ENCODE assay signal across 8 mouse cellular contexts in genomic region chr16:33306633-33307070, GRCm38 (mm10). TPM values are rescaled to one million over a fixed set of nuclear protein-coding genes. Genes with fewer than 3 reads are reported as not detected.
A peak's percentile ranks its signal among the peaks of the same experiment; 100 is the strongest.
DNase-seq lines count a peak whose midpoint lies in the region; ATAC-seq and TF ChIP-seq lines count a peak whose summit lies in the region.

No protein-coding gene starts in this region.

- TF ChIP-seq CTCF in C2C12 (IDR thresholded peaks at IDR 0.05; ENCODE audit: control insufficient read depth, insufficient read depth, insufficient read length): peak; percentile 45

- no peaks in the 10 kb centered on the region for H3K79me3 ChIP-seq in C2C12 (ENCODE audit: low read depth)

- no peaks in the 10 kb centered on the region for H3K9me3 ChIP-seq in embryonic facial prominence, embryonic 11.5 days (replicated peaks; ENCODE audit: control insufficient read depth, low read length)
- no peaks in the 10 kb centered on the region for H3K9me3 ChIP-seq in heart, embryonic 14.5 days (ENCODE audit: control insufficient read depth, low read length)
- H3K9me3 ChIP-seq in liver, embryonic 15.5 days (replicated peaks): no peaks in the 10 kb centered on the region

- no peak for ATAC-seq in embryonic facial prominence, embryonic 11.5 days (replicated peaks; ENCODE audit: insufficient number of reproducible peaks, low FRiP score, low TSS enrichment, low read depth)
- no peak for ATAC-seq in heart, embryonic 14.5 days (ENCODE audit: insufficient number of reproducible peaks, insufficient read depth, low FRiP score, low read depth)
- no peak for ATAC-seq in liver, embryonic 15.5 days (ENCODE audit: insufficient read depth)
- peak; percentile 59; the same call in 1 of the 2 replicates for ATAC-seq in neutrophil, adult 5-6 weeks (ENCODE audit: extremely low read depth, insufficient number of reproducible peaks, low FRiP score, poor library complexity, severe bottlenecking)

- 11% methylated on average over 4 of the region's 4 CpGs for whole genome bisulfite sequencing in embryonic facial prominence, embryonic 11.5 days
- 7% methylated on average over 4 of the region's 4 CpGs for WGBS in heart, embryonic 14.5 days
- 4% methylated on average over 4 of the region's 4 CpGs for WGBS in liver, embryonic 15.5 days (ENCODE audit: insufficient replicate concordance)

- peak; percentile 72 for DNase-seq in adrenal gland, postnatal 25 days
- DNase-seq in embryonic facial prominence, embryonic 11.5 days (ENCODE audit: low spot score): peak; percentile 86
- DNase-seq in kidney, postnatal 25 days: peak; percentile 86 to 88
- peak; percentile 40 for DNase-seq in testis, postnatal 14 days (ENCODE audit: low spot score)

- no peaks in the 10 kb centered on the region for H3K4me1 ChIP-seq in embryonic facial prominence, embryonic 11.5 days (ENCODE audit: control insufficient read depth, insufficient read depth, low read length)
- H3K4me1 ChIP-seq in heart, embryonic 14.5 days (ENCODE audit: control insufficient read depth in 2 of 2, insufficient read depth in 2 of 2, low read length in 2 of 2): no peaks in the 10 kb centered on the region
- H3K4me1 ChIP-seq in liver, embryonic 15.5 days (replicated peaks): peaks cover 4% of the 10 kb centered on the region; the same call in 1 of the 2 replicates

- H3K4me2 ChIP-seq in embryonic facial prominence, embryonic 11.5 days (ENCODE audit: low read depth, low read length): no peak overlapping the region
- peak overlapping the region; percentile 35 for H3K4me2 ChIP-seq in heart, embryonic 14.5 days (ENCODE audit: low read length)
- H3K4me2 ChIP-seq in liver, embryonic 15.5 days: peak overlapping the region; percentile 27

- H3K4me3 ChIP-seq in C2C12 (ENCODE audit: insufficient read depth, poor library complexity, severe bottlenecking): no peak overlapping the region
- H3K4me3 ChIP-seq in embryonic facial prominence, embryonic 11.5 days (ENCODE audit: low read depth, low read length): no peak overlapping the region
- no peak overlapping the region for H3K4me3 ChIP-seq in heart, embryonic 14.5 days (ENCODE audit: control insufficient read depth in 1 of 2, insufficient read depth in 1 of 2, low read depth in 1 of 2, low read length in 2 of 2)
- no peak overlapping the region for H3K4me3 ChIP-seq in liver, embryonic 15.5 days (replicated peaks)

- no peak overlapping the region for H3K27ac ChIP-seq in embryonic facial prominence, embryonic 11.5 days (replicated peaks; ENCODE audit: low read depth, low read length)
- H3K27ac ChIP-seq in heart, embryonic 14.5 days (replicated peaks in 1 of 2; ENCODE audit: control insufficient read depth in 1 of 2, insufficient read depth in 1 of 2, low read depth in 2 of 2, low read length in 2 of 2): no peak overlapping the region
- H3K27ac ChIP-seq in liver, embryonic 15.5 days (replicated peaks): no peak overlapping the region

- H3ac ChIP-seq in C2C12 (ENCODE audit: control insufficient read depth, insufficient read length, low read depth): no peak overlapping the region

- no peaks in the 10 kb centered on the region for H3K27me3 ChIP-seq in C2C12 (ENCODE audit: control insufficient read depth, insufficient read depth, insufficient read length)
- H3K27me3 ChIP-seq in embryonic facial prominence, embryonic 11.5 days (ENCODE audit: control insufficient read depth, insufficient read depth, low read length): no peaks in the 10 kb centered on the region
- no peaks in the 10 kb centered on the region for H3K27me3 ChIP-seq in heart, embryonic 14.5 days (ENCODE audit: control insufficient read depth, insufficient read depth, low read length)
- H3K27me3 ChIP-seq in liver, embryonic 15.5 days: no peaks in the 10 kb centered on the region

- H3K9ac ChIP-seq in embryonic facial prominence, embryonic 11.5 days (replicated peaks; ENCODE audit: low read length): no peak overlapping the region
- peak overlapping the region; percentile 31; the same call in 1 of the 2 replicates for H3K9ac ChIP-seq in heart, embryonic 14.5 days (ENCODE audit: low read length)
- no peak overlapping the region for H3K9ac ChIP-seq in liver, embryonic 15.5 days

- H3K79me2 ChIP-seq in C2C12 (ENCODE audit: control insufficient read depth, insufficient read depth): no peaks in the 10 kb centered on the region

- no peaks in the 10 kb centered on the region for H3K36me3 ChIP-seq in C2C12 (ENCODE audit: control insufficient read depth, insufficient read depth)
- H3K36me3 ChIP-seq in embryonic facial prominence, embryonic 11.5 days (replicated peaks; ENCODE audit: control insufficient read depth, insufficient read depth, low read depth, low read length): no peaks in the 10 kb centered on the region
- H3K36me3 ChIP-seq in heart, embryonic 14.5 days (ENCODE audit: control insufficient read depth, insufficient read depth, low read length): peaks cover 21% of the 10 kb centered on the region
- no peaks in the 10 kb centered on the region; the same call in 1 of the 2 replicates for H3K36me3 ChIP-seq in liver, embryonic 15.5 days (replicated peaks)

TF ChIP-seq in C2C12, 6 proteins besides CTCF, POLR2A, EP300 and RAD21:
- no peak for TF ChIP-seq MYOD1 (IDR thresholded peaks at IDR 0.05; ENCODE audit: control insufficient read depth, insufficient read length, low read depth)
- no peak for TF ChIP-seq MYOG (IDR thresholded peaks at IDR 0.05; ENCODE audit: control insufficient read depth, extremely low read depth, insufficient read length)
- no peak for TF ChIP-seq MAX (IDR thresholded peaks at IDR 0.05)
- no peak for TF ChIP-seq CEBPB (IDR thresholded peaks at IDR 0.05; ENCODE audit: low read depth)
- TF ChIP-seq FOSL1 (IDR thresholded peaks at IDR 0.05; ENCODE audit: insufficient read depth, low read length, poor library complexity, severe bottlenecking): no peak

RNA-seq across cellular contexts. Expression of gene Snx4, which starts 55.4 kb away (rescaled TPM):
- polyA plus RNA-seq in C2C12 (2012; fragmentation: generic; extraction: Trizol): 22.1 TPM
- 41.3 and 53.2 TPM in 2 replicates for total RNA-seq in adrenal gland, postnatal 25 days (2021)
- polyA plus RNA-seq in embryonic facial prominence, embryonic 11.5 days (2014; fragmentation: Nextera tagmentation; extraction: Ambion mirVana): 86.5 and 88.7 TPM in 2 replicates
- polyA plus RNA-seq in heart, embryonic 14.5 days (2014; fragmentation: Nextera tagmentation; extraction: Ambion mirVana): 82.3 TPM in 2 replicates
- polyA plus RNA-seq in liver, embryonic 15.5 days (2015; fragmentation: Nextera tagmentation; extraction: Ambion mirVana): 21.8 and 22.5 TPM in 2 replicates
- total RNA-seq in neutrophil, adult 5-6 weeks (2017): 85.0 and 85.4 TPM in 2 replicates
